Comparison of ENCODE assay signal across 30 mouse cellular contexts in the genomic region with DNA sequence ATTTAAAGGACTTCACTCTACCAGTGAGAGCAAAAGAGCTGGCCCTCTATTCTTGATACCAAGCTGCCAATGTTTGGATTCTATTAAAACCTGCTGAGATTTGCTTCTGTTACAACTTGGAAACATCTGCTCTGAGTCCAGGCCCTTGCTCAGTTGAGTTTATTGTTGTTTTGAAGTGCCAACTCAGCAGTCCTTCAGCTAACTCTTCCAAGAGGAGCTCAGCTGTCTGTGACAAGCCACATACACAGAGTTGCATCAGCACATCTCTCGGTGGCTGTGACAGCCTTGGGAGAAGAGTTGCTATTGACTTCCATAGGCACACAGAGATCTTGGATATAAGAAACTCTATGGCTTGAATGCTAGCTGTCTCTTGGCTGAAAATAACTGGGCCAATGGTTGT.
DNase-seq lines count a peak whose midpoint lies in the region; ATAC-seq and TF ChIP-seq lines count a peak whose summit lies in the region.
"Had no signal": no experiment of that assay in that cellular context is flagged by ENCODE, and none has a peak within 500 bp of the region (broad histone marks: within the 10 kb centered on the region; RNA-seq: fewer than 3 reads in every experiment).

No protein-coding gene starts in this region.

- H3K9ac ChIP-seq in lung, postnatal 0 days (replicated peaks; ENCODE audit: low read depth), result no peak overlapping the region
- H3K9ac ChIP-seq: embryonic facial prominence, embryonic 12.5 days; heart, embryonic 15.5 days; intestine, embryonic 15.5 days; liver, embryonic 14.5 days; neural tube, embryonic 15.5 days had no signal

- TF ChIP-seq CTCF in lung, postnatal 0 days (IDR thresholded peaks at IDR 0.05), result no peak

- no peak for TF ChIP-seq EP300 in lung, postnatal 0 days (IDR thresholded peaks at IDR 0.05)

- peaks cover 4% of the 10 kb centered on the region; the same call in 1 of the 2 replicates for H3K27me3 ChIP-seq in lung, postnatal 0 days (replicated peaks; ENCODE audit: insufficient read depth, low read length)
- H3K27me3 ChIP-seq: embryonic facial prominence, embryonic 12.5 days; heart, embryonic 15.5 days; intestine, embryonic 15.5 days; neural tube, embryonic 15.5 days had no signal

- H3K36me3 ChIP-seq in lung, postnatal 0 days (ENCODE audit: insufficient read depth, low read length), result no peaks in the 10 kb centered on the region
- H3K36me3 ChIP-seq: heart, embryonic 15.5 days; intestine, embryonic 15.5 days had no signal

- no peaks in the 10 kb centered on the region for H3K4me1 ChIP-seq in lung, postnatal 0 days (ENCODE audit: insufficient read depth, low read depth, low read length)
- H3K4me1 ChIP-seq: embryonic facial prominence, embryonic 12.5 days; neural tube, embryonic 15.5 days had no signal

- ATAC-seq in frontal cortex, adult (ENCODE audit: low TSS enrichment), result 0 out of 2 replicates have a peak, but pooled peaks have one; percentile 32
- ATAC-seq in lung, postnatal 0 days, result peak; percentile 78
- ATAC-seq: activated CD4-positive, CD25-positive, alpha-beta regulatory T cell, adult 4 months; CD4-positive, CD25-positive, alpha-beta regulatory T cell, adult 4 months; hindbrain, postnatal 0 days; intestine, embryonic 15.5 days had no signal

- intact Hi-C loops in left cerebral cortex, postnatal 10 days (cut with DNase I), result no loop called here

- H3K4me2 ChIP-seq in lung, postnatal 0 days (replicated peaks; ENCODE audit: low read depth, low read length), result no peak overlapping the region
- H3K4me2 ChIP-seq: embryonic facial prominence, embryonic 12.5 days; heart, embryonic 15.5 days; intestine, embryonic 15.5 days; neural tube, embryonic 15.5 days had no signal

- no peak overlapping the region for H3K27ac ChIP-seq in lung, postnatal 0 days (ENCODE audit: low read length)
- H3K27ac ChIP-seq: embryonic facial prominence, embryonic 12.5 days; heart, embryonic 10.5 days; heart, embryonic 15.5 days; hindbrain, postnatal 0 days; intestine, embryonic 15.5 days; kidney, postnatal 0 days; liver, embryonic 14.5 days; neural tube, embryonic 15.5 days had no signal

- no peak overlapping the region for H3K4me3 ChIP-seq in lung, postnatal 0 days (ENCODE audit: low read depth, low read length)
- H3K4me3 ChIP-seq: embryonic facial prominence, embryonic 12.5 days; heart, embryonic 10.5 days; heart, embryonic 15.5 days; intestine, embryonic 15.5 days; neural tube, embryonic 15.5 days had no signal

- WGBS in lung, postnatal 0 days, result 55% methylated on average over 1 of the region's 1 CpGs

- no peaks in the 10 kb centered on the region for H3K9me3 ChIP-seq in lung, postnatal 0 days (ENCODE audit: low read length)
- H3K9me3 ChIP-seq: embryonic facial prominence, embryonic 12.5 days; heart, embryonic 10.5 days; heart, embryonic 15.5 days; intestine, embryonic 15.5 days; neural tube, embryonic 15.5 days had no signal

- DNase-seq in frontal cortex, adult 2 months (ENCODE audit: extremely low spot score in 1 of 2, low spot score in 1 of 2), result no peak
- DNase-seq in lung, postnatal 0 days (ENCODE audit: low spot score), result peak; percentile 80
- no peak for DNase-seq in lung, postnatal 36 days
- peak; percentile 48 for DNase-seq in brain, adult 2 months (ENCODE audit: low read depth, low spot score)
- no peak for DNase-seq in cerebellum, adult 11 months
- DNase-seq in left cerebral cortex, postnatal 10 days (ENCODE audit: extremely low spot score in 1 of 2, low spot score in 2 of 2), result no peak
- DNase-seq: adrenal gland, adult 8-10 months; cerebellum, adult 11-12 months; cerebellum, adult 9-11 months; embryo, embryonic 11 days; gastrocnemius, postnatal 25 days; heart, adult 11 months; kidney, adult 8-10 months; kidney, postnatal 4 days; liver; midbrain, embryonic 14.5 days; retina, postnatal 1 day; right cerebral cortex, postnatal 14 days; thymus, postnatal 14 days had no signal

Comparison
In these comparisons a context has a peak if more than half of its experiments do, and no peak if none do; other contexts are left out.
1. DNase-seq: peak in lung, postnatal 0 days (single experiment) and brain, adult 2 months (single experiment); none in frontal cortex, adult 2 months (0 of 2), lung, postnatal 36 days (single experiment), cerebellum, adult 11 months (single experiment) and left cerebral cortex, postnatal 10 days (0 of 2).